Mouse (Mus musculus): Measurements from ENCODE around the gene Lekr1. TPM values are rescaled to one million over a fixed set of nuclear protein-coding genes. Genes with fewer than 3 reads are reported as not detected.

Lekr1 gene
- polyA plus RNA-seq, 1 experiment: not detected

DNA sequence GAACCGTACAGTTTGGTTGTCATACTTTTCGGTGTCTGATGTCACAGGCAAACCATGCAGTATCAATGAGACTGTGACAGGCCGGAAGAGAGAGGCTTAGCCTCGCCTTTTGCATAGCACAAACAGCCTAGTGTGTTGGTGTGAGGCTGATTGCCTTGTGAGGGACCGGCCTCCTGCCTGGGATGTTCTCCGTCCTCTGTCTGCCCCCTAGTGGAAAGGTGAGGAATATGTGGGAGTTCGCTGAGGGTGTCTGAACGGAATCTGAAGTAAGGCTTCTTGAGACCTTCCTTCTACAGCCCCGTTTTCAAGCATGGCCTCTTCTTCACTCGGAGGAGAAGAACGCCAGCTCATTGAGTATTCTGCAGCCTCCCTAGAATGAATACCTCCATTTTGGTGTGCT, 197.3 kb downstream of the Lekr1 start:
- H3K27ac ChIP-seq (ENCODE audit: control insufficient read depth, insufficient read depth, low read depth, low read length, poor library complexity): no peak overlapping the region
- WGBS: 5% methylated on average over 11 of the region's 11 CpGs
- no peaks in the 10 kb centered on the region for H3K4me1 ChIP-seq (ENCODE audit: control insufficient read depth, insufficient read depth, low read length)
- TF ChIP-seq POLR2A (IDR thresholded peaks at IDR 0.05; ENCODE audit: borderline replicate concordance, control insufficient read depth, low read depth, low read length): no peak
- TF ChIP-seq CTCF (IDR thresholded peaks at IDR 0.05; ENCODE audit: control insufficient read depth, insufficient read depth, low read length): peak; percentile 92
- H3K4me3 ChIP-seq (replicated peaks; ENCODE audit: control insufficient read depth, low read depth, low read length): no peak overlapping the region

DNA sequence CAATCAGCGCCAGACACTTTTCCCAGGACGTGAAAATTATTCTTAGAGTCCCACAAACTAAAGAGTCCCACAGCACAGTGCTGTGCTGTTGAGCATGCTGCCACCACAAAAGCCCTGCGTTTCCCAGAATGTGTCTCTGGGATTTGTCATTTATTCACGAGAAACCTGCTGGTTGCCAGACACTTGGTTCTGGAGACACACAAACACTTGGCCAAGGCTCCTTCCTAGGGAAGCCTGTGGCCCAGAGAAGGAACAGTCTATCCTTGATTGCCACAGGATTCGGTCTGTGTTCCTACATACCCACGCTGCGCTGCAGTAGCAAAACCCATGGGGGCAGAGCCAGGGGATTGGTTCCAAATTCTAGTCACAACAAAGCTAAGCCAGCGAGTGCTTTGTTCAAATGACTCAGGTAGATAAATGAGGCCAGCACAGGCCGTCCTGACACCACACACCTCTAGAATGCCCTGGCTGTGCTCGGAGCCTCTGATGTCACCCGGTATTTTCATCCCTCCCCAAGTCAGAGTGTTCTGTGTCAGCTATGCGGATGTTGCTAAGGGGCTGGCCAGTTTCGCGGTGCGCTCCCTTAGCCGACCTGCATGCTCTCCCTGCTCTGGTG, 197.8 kb downstream of the Lekr1 start:
- WGBS: 70% methylated on average over 16 of the region's 16 CpGs
- TF ChIP-seq CTCF (IDR thresholded peaks at IDR 0.05; ENCODE audit: control insufficient read depth, insufficient read depth, low read length) (no peak), POLR2A (IDR thresholded peaks at IDR 0.05; ENCODE audit: borderline replicate concordance, control insufficient read depth, low read depth, low read length) (no peak)
- Histone ChIP-seq H3K4me3 (replicated peaks; ENCODE audit: control insufficient read depth, low read depth, low read length) (no peak overlapping the region), H3K27ac (ENCODE audit: control insufficient read depth, insufficient read depth, low read depth, low read length, poor library complexity) (no peak overlapping the region), H3K4me1 (ENCODE audit: control insufficient read depth, insufficient read depth, low read length) (no peaks in the 10 kb centered on the region)

DNA sequence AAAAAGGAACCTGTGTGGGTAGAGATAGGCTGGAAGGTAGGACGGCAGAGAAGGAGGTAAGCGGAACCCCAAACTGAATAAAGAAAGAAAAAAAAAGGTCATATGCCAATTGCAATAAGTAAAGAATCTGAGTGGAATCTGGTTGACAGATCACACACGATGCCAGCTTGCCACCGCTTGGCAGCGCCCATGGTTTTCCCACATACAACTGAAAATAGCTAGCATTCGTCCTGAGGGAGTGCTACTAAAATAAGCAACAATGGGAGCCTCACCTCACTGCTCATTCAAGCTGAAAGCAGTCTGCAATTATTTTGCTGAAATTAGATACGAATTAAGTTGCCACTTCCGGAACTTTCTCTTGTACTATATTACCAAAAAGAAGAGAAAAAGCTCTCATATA, 202.9 kb downstream of the Lekr1 start:
- TF ChIP-seq CTCF (IDR thresholded peaks at IDR 0.05; ENCODE audit: control insufficient read depth, insufficient read depth, low read length): no peak
- TF ChIP-seq POLR2A (IDR thresholded peaks at IDR 0.05; ENCODE audit: borderline replicate concordance, control insufficient read depth, low read depth, low read length): no peak
- Histone ChIP-seq H3K4me1 (ENCODE audit: control insufficient read depth, insufficient read depth, low read length) (peaks cover under 1% of the 10 kb centered on the region; the same call in 1 of the 2 replicates), H3K27ac (ENCODE audit: control insufficient read depth, insufficient read depth, low read depth, low read length, poor library complexity) (no peak overlapping the region), H3K4me3 (replicated peaks; ENCODE audit: control insufficient read depth, low read depth, low read length) (no peak overlapping the region)
- 70% methylated on average over 8 of the region's 8 CpGs for WGBS

DNA sequence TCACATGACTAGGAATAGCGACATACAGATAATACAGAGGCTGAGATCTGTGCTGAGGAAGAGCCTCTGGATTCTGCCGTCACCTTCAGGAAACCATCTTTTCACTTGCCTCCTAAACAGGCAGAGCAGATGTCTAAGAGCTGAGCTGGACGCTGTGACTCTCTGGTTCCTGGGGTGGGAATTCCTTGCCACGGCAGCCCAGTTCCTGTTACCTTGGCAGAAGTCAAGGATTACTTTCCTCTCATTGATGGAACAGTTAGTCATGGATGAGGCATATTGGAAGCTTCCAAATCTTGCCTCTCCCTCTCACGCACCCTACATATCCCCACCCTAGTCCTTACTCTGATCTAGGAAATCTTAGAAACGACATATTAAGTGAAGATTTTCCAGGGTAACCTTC, 203.7 kb downstream of the Lekr1 start:
- WGBS: 73% methylated on average over 6 of the region's 6 CpGs
- peaks cover 1% of the 10 kb centered on the region; the same call in 1 of the 2 replicates for H3K4me1 ChIP-seq (ENCODE audit: control insufficient read depth, insufficient read depth, low read length)
- TF ChIP-seq CTCF (IDR thresholded peaks at IDR 0.05; ENCODE audit: control insufficient read depth, insufficient read depth, low read length) (no peak), POLR2A (IDR thresholded peaks at IDR 0.05; ENCODE audit: borderline replicate concordance, control insufficient read depth, low read depth, low read length) (no peak)

DNA sequence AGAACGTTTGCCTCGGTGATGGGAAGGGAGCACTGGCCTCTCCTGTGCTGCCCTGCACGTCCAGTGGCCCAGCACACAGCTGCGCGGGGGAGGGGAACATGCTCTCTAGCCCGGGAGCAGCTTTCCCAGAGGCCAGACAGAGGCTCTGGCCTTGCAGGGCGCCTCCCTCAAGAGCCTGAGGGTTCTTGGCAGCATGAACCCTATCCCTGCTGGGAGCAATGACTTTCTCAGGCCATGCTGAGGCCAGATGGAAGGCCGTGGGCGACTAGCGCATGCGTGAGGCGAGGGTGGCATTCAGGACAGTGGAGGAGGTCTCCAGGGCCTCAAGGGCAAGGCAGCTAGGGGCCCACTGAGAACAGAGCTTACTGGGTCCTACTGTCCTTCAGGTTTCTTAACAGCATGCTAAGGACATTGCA, 205.2 kb downstream of the Lekr1 start:
- TF ChIP-seq CTCF (IDR thresholded peaks at IDR 0.05; ENCODE audit: control insufficient read depth, insufficient read depth, low read length) (no peak), POLR2A (IDR thresholded peaks at IDR 0.05; ENCODE audit: borderline replicate concordance, control insufficient read depth, low read depth, low read length) (no peak)
- Histone ChIP-seq H3K4me1 (ENCODE audit: control insufficient read depth, insufficient read depth, low read length) (peaks cover 1% of the 10 kb centered on the region; the same call in 1 of the 2 replicates), H3K27ac (ENCODE audit: control insufficient read depth, insufficient read depth, low read depth, low read length, poor library complexity) (no peak overlapping the region), H3K4me3 (replicated peaks; ENCODE audit: control insufficient read depth, low read depth, low read length) (no peak overlapping the region)
- 75% methylated on average over 12 of the region's 12 CpGs for WGBS

More for the DNA sequence above, 203.7 kb downstream of the Lekr1 start:
- H3K4me3 ChIP-seq (replicated peaks; ENCODE audit: control insufficient read depth, low read depth, low read length): no peak overlapping the region
- H3K27ac ChIP-seq (ENCODE audit: control insufficient read depth, insufficient read depth, low read depth, low read length, poor library complexity): no peak overlapping the region

DNA sequence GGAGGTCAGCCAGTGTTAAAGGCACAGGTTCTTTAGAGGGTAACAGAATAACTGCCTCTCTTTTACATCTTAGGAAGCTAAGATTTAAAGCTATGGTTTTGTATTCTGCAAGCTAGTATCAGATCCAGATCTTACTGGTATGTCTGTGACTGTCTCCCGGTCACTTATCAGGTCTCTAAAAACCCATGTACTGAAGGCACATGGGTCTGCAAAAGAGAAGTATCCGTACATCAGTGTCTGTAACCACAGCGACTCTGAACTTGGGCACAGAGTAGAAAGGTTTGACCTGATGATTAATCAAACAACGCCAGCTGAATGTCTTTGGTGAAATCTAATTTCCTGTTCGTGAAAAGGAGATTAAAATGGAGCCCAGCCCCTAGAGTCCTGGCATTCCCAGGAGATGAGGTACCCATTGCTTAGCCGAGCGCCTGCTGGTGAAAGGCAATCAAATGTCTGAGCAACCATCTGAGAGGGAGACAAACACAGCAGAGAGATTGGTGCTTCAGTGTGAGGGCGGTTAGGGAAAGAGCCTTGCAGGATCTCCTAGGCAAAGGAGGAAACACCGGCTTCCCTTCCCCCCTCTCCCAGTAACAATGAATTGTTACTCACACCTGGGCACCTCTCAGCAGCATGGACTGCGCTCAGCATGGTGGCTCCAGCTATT, 205.7 kb downstream of the Lekr1 start:
- H3K4me1 ChIP-seq (ENCODE audit: control insufficient read depth, insufficient read depth, low read length): peaks cover 1% of the 10 kb centered on the region; the same call in 1 of the 2 replicates
- TF ChIP-seq CTCF (IDR thresholded peaks at IDR 0.05; ENCODE audit: control insufficient read depth, insufficient read depth, low read length): no peak
- no peak for TF ChIP-seq POLR2A (IDR thresholded peaks at IDR 0.05; ENCODE audit: borderline replicate concordance, control insufficient read depth, low read depth, low read length)
- no peak overlapping the region for H3K27ac ChIP-seq (ENCODE audit: control insufficient read depth, insufficient read depth, low read depth, low read length, poor library complexity)
- 63% methylated on average over 10 of the region's 10 CpGs for WGBS
- no peak overlapping the region for H3K4me3 ChIP-seq (replicated peaks; ENCODE audit: control insufficient read depth, low read depth, low read length)

DNA sequence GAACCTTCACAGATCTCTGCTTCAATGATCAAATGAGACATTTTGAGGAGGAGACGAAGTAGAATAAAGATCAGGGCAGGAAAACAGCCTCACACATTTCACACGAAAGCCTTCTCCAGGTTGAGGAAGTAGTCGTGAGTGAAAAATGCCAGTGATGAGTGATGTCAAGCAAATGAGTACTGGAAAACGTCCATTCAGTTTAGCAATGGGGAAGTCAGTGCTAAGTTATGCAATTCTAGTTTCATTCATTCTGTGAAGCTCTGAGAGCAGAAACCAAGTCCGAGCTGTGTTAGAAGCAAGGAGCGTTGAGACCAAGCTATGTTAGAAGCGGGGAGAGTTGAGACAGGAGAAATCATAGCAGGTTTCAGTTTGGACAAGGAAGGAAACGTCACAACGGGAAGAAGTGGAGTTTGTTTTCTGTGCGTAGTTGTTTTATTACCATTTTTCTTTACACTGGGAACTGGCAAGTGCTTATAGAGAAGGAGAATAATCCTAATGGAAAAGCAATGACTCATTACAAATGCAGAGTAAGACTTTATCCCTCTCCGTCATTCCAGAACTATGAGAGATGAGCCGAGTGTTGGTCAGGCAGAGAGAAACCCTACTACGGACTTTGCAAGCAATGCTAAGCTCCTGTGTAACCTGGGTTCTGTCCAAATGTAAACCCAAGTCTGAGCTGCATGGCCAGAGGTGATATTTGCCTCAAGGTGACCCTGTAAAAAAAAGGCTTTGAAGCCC, 207.2 kb downstream of the Lekr1 start:
- peaks cover 1% of the 10 kb centered on the region; the same call in 1 of the 2 replicates for H3K4me1 ChIP-seq (ENCODE audit: control insufficient read depth, insufficient read depth, low read length)
- H3K27ac ChIP-seq (ENCODE audit: control insufficient read depth, insufficient read depth, low read depth, low read length, poor library complexity): no peak overlapping the region
- 19% methylated on average over 13 of the region's 13 CpGs for WGBS
- H3K4me3 ChIP-seq (replicated peaks; ENCODE audit: control insufficient read depth, low read depth, low read length): no peak overlapping the region
- TF ChIP-seq CTCF (IDR thresholded peaks at IDR 0.05; ENCODE audit: control insufficient read depth, insufficient read depth, low read length): no peak
- TF ChIP-seq POLR2A (IDR thresholded peaks at IDR 0.05; ENCODE audit: borderline replicate concordance, control insufficient read depth, low read depth, low read length): no peak

Other genes with a start within 250 kb of the Lekr1 start
- 0.99 and 6.6 TPM in 2 replicates for gene Tiparp, start 137.8 kb upstream of the Lekr1 start, polyA plus RNA-seq (2011; ENCODE audit: insufficient read depth, insufficient read length, low replicate concordance, missing spikeins)

Measured in bone marrow, adult 2 months (tissue).